Mouse (Mus musculus) spleen, adult 2 months (tissue): ENCODE results near the gene Gm45837.
"Not testable (repeated sequence)": the region's sequence is repeated elsewhere in the genome, so short reads cannot be mapped to it uniquely, and the experiment has no call there.

ENCODE experiments used
- CTCF ChIP-seq: fragments of 200-500 bp; IDR thresholded peaks from 2 replicates; pipeline ENCODE4 v1.5.1; 2011; ENCODE audit warnings: mild to moderate bottlenecking, inconsistent platforms; ENCODE audit not compliant: insufficient read depth, insufficient read length, insufficient replicate concordance; ENCODE audit errors: extremely low read depth
- POLR2A ChIP-seq: fragments of 200-500 bp; IDR thresholded peaks from 2 replicates; pipeline ENCODE4 v1.6.1; 2011; ENCODE audit warnings: low read depth, low read length, inconsistent platforms

GRCm38 (mm10) chr7:101559393-101559792, 148.7 kb downstream of the Gm45837 start:
- not testable (repeated sequence) for TF ChIP-seq CTCF, POLR2A
